8 mouse cellular contexts compared by ENCODE assay signal in genomic region chr2:38286733-38287551, GRCm38 (mm10). TPM values are rescaled to one million over a fixed set of nuclear protein-coding genes. Genes with fewer than 3 reads are reported as not detected.
DNase-seq lines count a peak whose midpoint lies in the region; ATAC-seq and TF ChIP-seq lines count a peak whose summit lies in the region.

TSS of gene Dennd1a (minus strand) at chr2:38287390.

- H3K9ac ChIP-seq in hindbrain, postnatal 0 days (replicated peaks; ENCODE audit: low read length): peak within 1 kb of the TSS; percentile 86

- 0 out of 2 replicates have a peak, but pooled peaks cover 3% of the 10 kb centered on the region for H3K4me1 ChIP-seq in hindbrain, postnatal 0 days (ENCODE audit: insufficient read depth, low read length)

- DNase-seq in WW6 (ENCODE audit: low read depth, low spot score): peak; percentile 54
- DNase-seq in cerebellum, postnatal 4 days (ENCODE audit: low spot score in 2 of 2): peak; percentile 72 to 84
- peak; percentile 93 for DNase-seq in gastrocnemius, adult 2 months
- DNase-seq in hindbrain, postnatal 0 days (ENCODE audit: low spot score): peak; percentile 93
- DNase-seq in left cerebral cortex, adult 2 months (ENCODE audit: extremely low spot score in 1 of 2, low spot score in 2 of 2): peak; percentile 84 to 86
- DNase-seq in right cerebral cortex, adult 2 months (ENCODE audit: low spot score in 2 of 2): peak; percentile 73 to 85
- peak; percentile 79 for DNase-seq in urinary bladder, postnatal 14 days (ENCODE audit: low spot score)

- peak within 1 kb of the TSS; percentile 79 for H3K4me2 ChIP-seq in hindbrain, postnatal 0 days (ENCODE audit: low read depth, low read length)

- WGBS in hindbrain, postnatal 0 days: under 1% methylated on average over 71 of the region's 81 CpGs

- no peaks in the 10 kb centered on the region for H3K9me3 ChIP-seq in hindbrain, postnatal 0 days (ENCODE audit: low read length)

- peak within 1 kb of the TSS; percentile 87 for H3K4me3 ChIP-seq in gastrocnemius, adult 2 months
- H3K4me3 ChIP-seq in hindbrain, postnatal 0 days (ENCODE audit: low read length): peak within 1 kb of the TSS; percentile 92
- peak within 1 kb of the TSS; percentile 95 for H3K4me3 ChIP-seq in left cerebral cortex, adult 2 months

- no peaks in the 10 kb centered on the region for H3K27me3 ChIP-seq in hindbrain, postnatal 0 days (ENCODE audit: insufficient read depth, low read length)

- TF ChIP-seq CTCF in gastrocnemius, adult 2 months (IDR thresholded peaks at IDR 0.05): peak; percentile 27; the same call in 1 of the 2 replicates
- TF ChIP-seq CTCF in hindbrain, postnatal 0 days (IDR thresholded peaks at IDR 0.05; ENCODE audit: low read depth): no peak
- TF ChIP-seq CTCF in left cerebral cortex, adult 2 months (IDR thresholded peaks at IDR 0.05): peak; percentile 7; the same call in 1 of the 2 replicates

- H3K36me3 ChIP-seq in hindbrain, postnatal 0 days (ENCODE audit: insufficient read depth, low read length): no peaks in the 10 kb centered on the region

- H3K27ac ChIP-seq in gastrocnemius, adult 2 months: peak within 1 kb of the TSS; percentile 95
- peak within 1 kb of the TSS; percentile 87 for H3K27ac ChIP-seq in hindbrain, postnatal 0 days
- H3K27ac ChIP-seq in left cerebral cortex, adult 2 months: peak within 1 kb of the TSS; percentile 96

- intact Hi-C loops in gastrocnemius, adult 2 months (cut with DNase I): loop anchor here (2.0 to 5.0 kb wide), 2 partner anchors 50 to 90 kb away; no protein-coding TSS in a partner anchor
- intact Hi-C loops in left cerebral cortex, adult 2 months (cut with DNase I): loop anchor here (5.0 kb wide), 2 partner anchors 65 to 145 kb away; no protein-coding TSS in a partner anchor

- ATAC-seq in hindbrain, postnatal 0 days: peak; percentile 96
- peak; percentile 89 for ATAC-seq in megakaryocyte, adult 5-6 weeks (ENCODE audit: poor library complexity, severe bottlenecking)

RNA-seq across cellular contexts. Expression of gene Dennd1a, which starts in this region (rescaled TPM):
- total RNA-seq in gastrocnemius, adult 2 months (2021): 10 to 100 TPM; 28.4 to 28.5 TPM
- 50.6 and 51.9 TPM in 2 replicates for total RNA-seq in hindbrain, postnatal 0 days (2014; rRNA removed)
- 11.0 and 14.4 TPM in 2 replicates for polyA plus RNA-seq in hindbrain, postnatal 0 days (2015; fragmentation: Nextera tagmentation; extraction: Ambion mirVana)
- total RNA-seq in left cerebral cortex, adult 2 months (2021): 10 to 100 TPM; 84.5 to 87.4 TPM
- total RNA-seq in megakaryocyte, adult 5-6 weeks (2015): 32.1 and 36.8 TPM in 2 replicates
- total RNA-seq in megakaryocyte, adult 5-6 weeks (2017): 31.9 and 35.0 TPM in 2 replicates

Comparison
In these comparisons a context has a peak if more than half of its experiments do, and no peak if none do; other contexts are left out.
1. Peak in every context shown above with its lines: DNase-seq, ATAC-seq, H3K4me3 ChIP-seq and H3K27ac ChIP-seq.